Mouse (Mus musculus) adrenal gland, postnatal 25 days (tissue): Measurements from ENCODE around the gene Mtrf1l. TPM values are rescaled to one million over a fixed set of nuclear protein-coding genes. Genes with fewer than 3 reads are reported as not detected.

Source experiments
- DNase-seq: peaks from one replicate; pipeline ENCODE4 v3.0.0; 2021; ENCODE audit warnings: mixed read lengths
- long read RNA-seq: library from polyadenylated mRNA; stranded (forward); transcript quantifications from one replicate; pipeline ENCODE4 v2.0.0, GENCODE M21; 2021
- total RNA-seq: library from RNA; stranded (reverse); gene quantifications from 2 replicates; pipeline ENCODE4 v1.2.3, GENCODE M21; 2021

Mtrf1l gene
- total RNA-seq: 12.3 and 13.3 TPM in 2 replicates
- long read RNA-seq, transcript Mtrf1l-201 (7 exons, 2,588 nt): major isoform, 9 of 15 reads
- long read RNA-seq, partial matches to known transcripts: 0 of 15 reads
- long read RNA-seq, other reads (novel, unspliced or antisense): 6 of 15 reads

DNA sequence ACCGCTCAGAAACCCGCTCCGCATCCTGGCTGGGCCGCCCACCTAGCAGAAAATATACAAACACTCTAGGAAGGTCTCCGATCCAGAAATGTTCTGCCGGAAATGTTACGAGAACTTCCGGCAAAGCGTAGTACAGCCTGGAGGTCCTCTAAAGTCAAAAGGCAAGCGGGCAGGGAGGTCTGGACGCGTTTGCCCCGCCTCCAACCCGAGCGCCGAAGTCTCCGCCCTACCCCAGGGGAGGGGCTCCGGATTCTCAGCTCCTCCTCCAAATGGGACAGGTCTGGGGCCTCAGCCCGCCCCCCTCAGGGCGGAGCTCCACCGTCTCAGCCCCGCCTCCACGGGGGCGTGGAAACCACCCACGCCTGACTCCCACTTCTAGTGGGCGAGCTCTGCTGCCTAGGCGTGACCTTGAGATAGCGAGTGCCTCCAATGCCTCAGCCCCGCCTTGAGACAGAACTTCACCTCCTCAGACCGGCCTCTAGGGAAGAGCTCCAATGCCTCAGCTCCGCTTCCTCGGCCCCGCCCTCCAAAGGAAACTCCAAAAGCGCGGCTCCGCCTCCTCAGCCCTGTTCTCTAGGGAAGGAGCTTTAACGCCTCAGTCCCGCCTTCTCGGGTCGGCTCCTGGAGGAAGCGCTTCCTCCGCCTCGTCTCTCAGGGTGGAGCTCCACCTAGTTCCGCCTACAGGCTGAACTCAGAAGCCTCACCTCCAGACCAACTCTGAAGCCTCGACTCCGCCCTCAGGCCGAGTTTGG is at the start of gene Mtrf1l:
Gene Mtrf1l, minus strand, starts transcription at position 171 of the 752 bp plus-strand sequence.
- DNase-seq: peak; percentile 96

DNA sequence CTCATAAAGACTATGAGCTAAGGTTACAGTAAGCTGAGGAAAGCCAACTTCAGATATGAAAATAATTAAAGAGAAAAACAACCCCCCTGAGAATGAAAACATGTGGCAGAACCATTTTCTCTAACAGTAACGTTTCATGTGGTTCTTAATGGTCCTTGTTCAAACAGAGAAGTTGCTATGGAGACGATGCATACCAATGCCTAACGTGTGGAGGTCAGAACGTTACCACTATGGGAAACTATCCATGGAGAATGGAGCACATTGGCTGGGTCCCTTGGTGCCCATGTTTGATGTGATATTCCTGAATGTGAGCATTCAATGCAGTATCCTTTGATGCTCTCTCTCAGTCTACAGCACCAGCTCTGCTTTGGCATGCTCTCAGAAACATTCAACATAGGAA is 47.4 kb upstream of the Mtrf1l start:
- no peak for DNase-seq

DNA sequence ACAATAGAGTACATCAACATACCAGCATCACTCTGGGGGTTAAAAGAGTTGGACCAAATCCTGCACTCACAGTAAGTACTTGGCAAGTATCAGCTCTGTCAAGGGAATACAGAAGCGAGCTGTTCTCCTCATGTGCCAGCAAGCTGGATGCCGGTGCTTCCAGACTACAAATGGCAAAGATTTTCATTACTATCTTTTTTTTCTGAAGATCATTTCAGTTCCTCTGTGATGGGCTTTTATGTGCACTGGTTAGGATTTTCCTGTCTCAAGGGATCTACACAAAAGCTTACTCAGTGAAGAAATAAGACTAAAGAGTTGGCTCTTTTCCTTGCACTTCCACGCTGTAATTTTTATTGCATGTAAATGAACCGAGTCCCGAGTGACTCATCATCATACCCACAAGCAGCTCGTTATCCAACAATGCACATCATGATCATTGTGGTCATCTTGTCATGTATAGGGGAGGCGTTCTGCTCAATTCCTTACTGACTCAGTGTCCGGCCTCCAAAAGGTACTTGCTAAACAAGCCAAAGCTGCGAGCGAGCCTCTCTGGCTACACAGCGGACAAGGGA is 44.4 kb upstream of the Mtrf1l start:
- DNase-seq: no peak

DNA sequence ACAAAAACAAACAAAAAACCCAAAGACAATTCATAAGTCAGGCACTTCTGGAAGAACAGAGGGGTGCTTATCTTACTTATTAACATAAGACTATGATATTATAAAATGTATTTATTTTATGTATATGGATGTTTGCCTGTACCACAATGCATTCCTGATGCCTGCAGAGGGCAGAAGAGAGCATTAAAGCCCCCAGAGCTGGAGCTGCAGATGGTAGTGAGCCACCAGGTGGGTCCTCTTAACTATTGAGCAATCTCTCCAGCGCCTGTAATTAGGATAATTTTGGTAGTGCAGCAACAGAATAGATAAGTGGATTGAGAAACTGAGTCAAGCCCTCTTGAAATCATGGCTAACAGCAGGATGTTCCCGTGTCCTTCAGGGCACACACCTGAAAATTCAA is 42.3 kb upstream of the Mtrf1l start:
- DNase-seq: no peak

DNA sequence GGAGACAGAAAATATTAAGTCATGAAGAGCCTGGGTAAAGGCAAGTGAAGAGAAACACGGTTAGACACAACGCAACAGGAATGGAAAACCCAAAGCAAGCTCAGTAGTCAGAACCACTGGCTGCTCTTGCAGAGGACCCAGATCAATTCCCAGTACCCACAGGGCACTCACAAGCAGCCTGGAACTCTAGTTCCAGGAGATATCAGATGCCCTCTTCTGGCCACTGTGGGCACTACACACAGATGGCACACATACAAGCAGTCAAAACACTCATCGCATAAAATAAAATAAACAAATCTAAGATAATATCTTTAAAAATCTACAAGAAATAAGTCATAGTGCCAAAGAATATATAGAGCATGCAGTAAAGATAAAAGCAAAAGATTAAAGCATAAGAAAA is 39.0 kb upstream of the Mtrf1l start:
- DNase-seq: no peak

- DNase-seq: no peak
Measured at GRCm38 (mm10) chr10:5860849-5861248, 37.1 kb upstream of the Mtrf1l start.

DNA sequence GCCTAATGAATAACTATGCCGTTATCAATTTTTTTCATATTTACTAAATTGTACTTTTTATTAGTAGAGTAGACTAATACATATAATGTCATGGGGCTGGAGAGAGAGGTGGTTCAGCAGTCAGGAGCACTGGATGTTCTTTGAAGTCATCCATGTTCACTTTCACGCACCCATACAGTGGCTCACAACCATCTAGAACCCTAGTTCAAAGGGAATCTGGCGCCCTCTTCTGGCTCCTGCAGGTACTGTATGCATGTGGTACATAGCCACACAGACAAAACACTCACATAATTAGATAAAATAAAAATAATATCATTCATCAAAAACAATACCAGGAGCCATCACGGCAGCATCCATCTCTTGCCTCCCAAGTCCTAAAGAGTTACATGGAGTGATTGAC is 36.0 kb upstream of the Mtrf1l start:
- no peak for DNase-seq

DNA sequence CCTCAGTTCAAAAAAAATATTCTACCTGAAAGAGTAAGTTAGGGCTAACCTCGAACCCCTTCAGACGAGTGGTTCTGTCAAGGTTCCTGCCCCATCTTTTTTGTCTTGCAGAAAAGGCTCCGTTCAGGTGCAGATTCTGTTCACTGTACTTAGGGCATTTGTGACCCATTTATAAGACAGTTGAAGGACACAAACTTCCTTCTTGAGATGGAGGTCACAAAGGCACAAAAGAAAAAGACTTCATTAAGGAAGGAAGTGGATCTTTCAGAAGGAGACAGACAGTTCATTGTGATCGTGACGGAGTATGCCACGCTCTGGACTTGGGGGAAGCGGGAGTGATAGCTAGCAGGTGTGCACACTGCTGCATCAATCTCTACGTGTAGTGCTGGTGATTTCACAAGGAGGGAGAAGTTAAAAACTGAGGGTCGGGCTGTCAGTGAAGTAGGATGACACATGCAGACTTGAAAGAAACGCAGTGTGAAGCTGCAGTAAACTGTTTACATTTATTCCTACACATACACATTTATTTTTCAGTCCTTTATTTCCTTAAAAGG is 34.4 kb upstream of the Mtrf1l start:
- no peak for DNase-seq

DNA sequence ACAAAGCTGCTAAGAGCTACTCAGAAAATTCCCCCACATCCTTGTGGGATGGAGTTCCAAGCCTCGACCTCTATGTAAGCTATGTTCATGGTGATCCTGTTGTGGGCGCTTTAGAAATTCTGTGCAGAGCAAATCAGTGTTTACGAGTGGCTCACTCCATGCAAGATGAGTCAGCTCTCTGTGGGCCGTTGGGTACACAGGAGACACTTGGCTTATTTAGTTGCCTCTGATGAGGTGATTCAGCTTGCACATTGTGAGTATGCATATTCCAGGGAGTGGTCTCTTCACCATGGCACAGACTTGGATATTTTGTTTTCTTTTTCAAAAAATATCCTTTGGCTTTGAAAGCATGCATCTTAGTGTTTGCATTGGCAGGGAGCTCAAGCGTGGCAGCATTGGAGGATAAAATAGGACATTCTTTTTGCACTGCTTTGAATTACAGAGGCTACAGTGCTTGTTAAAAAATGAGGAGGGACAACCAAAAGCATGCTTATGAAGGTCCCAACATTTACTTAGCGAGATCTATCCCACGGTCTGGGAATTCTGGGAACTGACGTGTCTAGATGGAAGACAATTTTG is 29.7 kb upstream of the Mtrf1l start:
- no peak for DNase-seq

- no peak for DNase-seq
Measured at GRCm38 (mm10) chr10:5846939-5847338, 23.2 kb upstream of the Mtrf1l start.

GRCm38 (mm10) chr10:5841369-5841768 is 17.7 kb upstream of the Mtrf1l start:
- DNase-seq: peak; percentile 30

- DNase-seq: no peak
Measured at GRCm38 (mm10) chr10:5826336-5827025, 2.8 kb upstream of the Mtrf1l start.

- DNase-seq: no peak
Measured at GRCm38 (mm10) chr10:5824779-5825178, 1.1 kb upstream of the Mtrf1l start.

- no peak for DNase-seq
Measured at GRCm38 (mm10) chr10:5823291-5823739, 395 bp downstream of the Mtrf1l start.

GRCm38 (mm10) chr10:5818772-5819171 is 4.9 kb downstream of the Mtrf1l start:
- DNase-seq: no peak

- DNase-seq: no peak
Measured at GRCm38 (mm10) chr10:5815968-5816367, 7.7 kb downstream of the Mtrf1l start.

DNA sequence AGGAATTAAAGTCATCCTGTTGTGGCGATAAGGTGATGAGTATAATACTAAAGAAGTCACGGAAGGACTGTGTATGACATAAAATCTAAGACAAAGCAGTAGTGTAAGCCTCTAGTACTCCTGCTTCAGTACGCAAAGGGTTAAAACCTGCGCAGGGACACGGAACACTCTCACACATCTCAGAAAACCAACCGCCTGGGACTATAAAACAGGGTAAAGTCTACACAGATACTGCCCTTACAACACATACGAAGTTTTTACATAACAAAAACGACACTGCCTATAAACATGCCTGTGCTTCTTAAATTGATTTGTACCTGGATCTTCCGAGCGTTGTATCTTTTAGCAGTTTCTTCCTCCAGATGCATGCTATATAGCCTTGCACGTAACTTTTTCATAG is 10.0 kb downstream of the Mtrf1l start:
- no peak for DNase-seq

- DNase-seq: no peak
Measured at GRCm38 (mm10) chr10:5807683-5808082, 16.0 kb downstream of the Mtrf1l start.

- DNase-seq: no peak
Measured at GRCm38 (mm10) chr10:5806996-5807395, 16.7 kb downstream of the Mtrf1l start.

DNA sequence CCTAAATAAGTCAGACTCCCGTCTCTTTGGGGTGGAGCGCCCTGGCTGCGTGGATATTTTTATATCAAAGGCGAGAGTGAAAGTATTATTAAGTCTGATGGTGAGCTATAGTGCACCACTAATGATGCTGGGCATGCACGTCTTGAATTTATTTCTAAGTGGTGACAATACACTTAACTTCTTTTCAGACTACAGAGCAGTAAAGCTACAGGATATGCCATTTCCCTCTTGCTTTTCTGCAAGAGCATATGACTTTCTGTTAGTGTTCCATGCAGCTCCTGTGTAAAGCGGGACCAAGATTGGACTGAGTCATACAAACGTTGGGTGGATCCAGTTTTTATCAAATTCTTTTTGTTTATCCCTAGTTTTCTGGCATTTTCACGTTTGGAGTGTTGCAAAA is 17.3 kb downstream of the Mtrf1l start:
- no peak for DNase-seq

DNA sequence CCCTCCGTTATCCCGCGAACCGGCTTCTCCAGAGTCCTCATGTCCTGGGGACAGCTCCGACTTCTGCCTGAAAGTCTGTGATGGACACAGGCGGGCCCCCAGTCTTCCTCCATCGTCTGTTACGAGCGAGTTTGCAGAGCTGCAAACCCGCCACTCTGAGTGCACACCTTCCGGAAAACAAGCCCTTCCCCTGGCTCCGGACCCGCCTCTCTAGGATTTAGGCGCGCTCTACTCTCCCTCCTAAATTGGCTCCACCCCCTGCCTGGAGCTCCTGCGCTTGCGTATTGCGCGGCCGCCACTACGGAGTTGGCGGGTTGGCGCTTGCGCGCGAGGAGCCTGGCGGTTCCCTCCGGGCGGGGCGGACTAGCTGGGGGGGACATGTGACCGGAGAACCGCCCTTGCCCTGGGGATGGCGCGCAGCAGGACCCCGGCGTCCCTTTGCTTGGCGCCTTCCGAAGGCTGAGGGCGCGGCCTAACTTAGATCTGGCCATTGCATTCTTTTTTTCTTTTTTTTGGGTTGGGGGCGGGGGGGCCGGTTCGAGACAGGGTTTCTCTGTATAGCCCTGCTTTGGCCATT is 17.9 kb downstream of the Mtrf1l start:
- peak; percentile 97 for DNase-seq

DNA sequence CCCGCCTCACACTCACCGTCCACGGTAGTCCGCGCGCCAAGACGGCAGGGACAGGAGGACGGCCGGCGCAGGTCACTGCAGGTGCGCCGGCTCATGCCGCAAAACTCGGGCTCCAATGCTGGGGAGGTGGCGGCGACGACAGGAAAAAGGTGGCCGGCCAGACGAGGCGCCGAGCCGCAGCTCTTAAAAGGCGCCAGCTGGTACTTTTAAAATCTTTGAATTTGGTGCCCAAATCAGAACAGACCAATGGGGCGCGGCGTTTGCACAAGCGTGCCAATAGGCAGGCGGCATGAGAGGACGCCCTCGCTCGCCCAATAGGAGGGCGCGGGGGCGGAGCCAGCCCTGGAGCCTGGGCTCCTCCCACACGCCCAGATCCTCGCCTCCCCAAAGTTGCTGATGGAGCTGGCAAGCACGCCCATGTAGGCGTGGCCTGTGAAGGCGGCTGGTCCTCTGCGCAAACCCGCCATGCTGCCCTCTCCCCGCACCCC is 18.4 kb downstream of the Mtrf1l start, which contains the start of gene Fbxo5:
Gene Fbxo5, minus strand, starts transcription at position 358 of the 488 bp plus-strand sequence.
- DNase-seq: peak; percentile 97
